Mouse (Mus musculus) heart, embryonic 15.5 days (tissue): ENCODE results near the gene Tox4. TPM values are rescaled to one million over a fixed set of nuclear protein-coding genes. Genes with fewer than 3 reads are reported as not detected.
A peak's percentile ranks its signal among the peaks of the same experiment; 100 is the strongest.
"Not testable (repeated sequence)": the region's sequence is repeated elsewhere in the genome, so short reads cannot be mapped to it uniquely, and the experiment has no call there.

Experiments used
- ATAC-seq: fragments of 200-750 bp; cut with Nextera tagmentation; replicated peaks from 2 replicates; pipeline ENCODE4 v1.8.0; 2017; ENCODE audit warnings: low read depth, moderate TSS enrichment; ENCODE audit not compliant: insufficient number of reproducible peaks, insufficient read depth, low FRiP score
- H3K27ac ChIP-seq: fragments of 300-500 bp; sonication (generic); 2 replicates; pipeline ENCODE4 v1.5.1; 2015; ENCODE audit warnings: mild to moderate bottlenecking, inconsistent platforms
- H3K27me3 ChIP-seq: fragments of 300-500 bp; sonication (generic); 2 replicates; pipeline ENCODE4 v1.6.1; 2015; ENCODE audit warnings: inconsistent platforms
- H3K36me3 ChIP-seq: fragments of 300-500 bp; sonication (generic); 2 replicates; pipeline ENCODE4 v1.6.1; 2015; ENCODE audit warnings: mild to moderate bottlenecking, inconsistent platforms
- H3K4me1 ChIP-seq: fragments of 300-500 bp; sonication (generic); replicated peaks from 2 replicates; pipeline ENCODE4 v1.6.1; 2015; ENCODE audit warnings: inconsistent platforms
- H3K4me2 ChIP-seq: fragments of 300-500 bp; sonication (generic); 2 replicates; pipeline ENCODE4 v1.6.1; 2015; ENCODE audit warnings: inconsistent platforms, mild to moderate bottlenecking, moderate library complexity
- H3K4me3 ChIP-seq: fragments of 300-500 bp; sonication (generic); 2 replicates; pipeline ENCODE4 v1.5.1; 2015; ENCODE audit warnings: mild to moderate bottlenecking, inconsistent platforms
- H3K9ac ChIP-seq: fragments of 300-500 bp; sonication (generic); 2 replicates; pipeline ENCODE4 v1.6.1; 2015; ENCODE audit warnings: mild to moderate bottlenecking, inconsistent platforms
- H3K9me3 ChIP-seq: fragments of 300-500 bp; sonication (generic); replicated peaks from 2 replicates; pipeline ENCODE4 v1.6.1; 2016; ENCODE audit warnings: inconsistent platforms
- WGBS: fragments of 180-500 bp; shearing (Covaris S2); methylation state at CpG from one replicate; pipeline ENCODE4 v1.1.7; 2015; ENCODE audit warnings: mixed read lengths; 5-methylcytosine and 5-hydroxymethylcytosine counted together
- polyA plus RNA-seq: library from polyadenylated mRNA; unstranded; fragments of >200 nt; fragmentation: Nextera tagmentation; extraction: Ambion mirVana; gene quantifications from 2 replicates; pipeline ENCODE4 v1.2.1, GENCODE M21; 2015

Tox4 gene
- polyA plus RNA-seq, 1 experiment from 2014 or later: 29.3 TPM

DNA sequence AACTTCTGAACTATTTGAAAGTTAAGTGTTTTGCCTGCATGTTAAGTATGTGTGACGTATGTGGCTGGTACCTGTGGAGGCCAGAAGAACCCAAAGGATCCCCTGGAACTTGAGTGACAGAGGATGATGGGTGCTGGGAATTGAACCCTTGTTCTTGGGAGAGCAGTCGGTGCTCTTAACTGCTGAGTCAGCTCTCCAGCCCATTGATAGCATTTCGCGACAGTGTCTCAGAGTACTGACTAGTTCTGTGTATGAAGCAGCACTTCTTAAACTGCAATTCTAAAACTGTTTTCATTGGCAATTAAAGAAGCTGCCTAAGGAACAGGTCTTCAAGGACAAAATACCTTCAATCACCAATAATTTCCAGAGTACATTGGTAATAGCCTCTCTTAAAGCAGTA lies 1.7 kb upstream of the Tox4 start:
- no peaks in the 10 kb centered on the region for H3K9me3 ChIP-seq
- H3K27ac ChIP-seq: no peak overlapping the region
- no peak for ATAC-seq
- no peak overlapping the region for H3K9ac ChIP-seq
- 81% methylated on average over 4 of the region's 4 CpGs for WGBS
- peaks cover 11% of the 10 kb centered on the region for H3K4me1 ChIP-seq
- H3K36me3 ChIP-seq: peaks cover 16% of the 10 kb centered on the region
- no peak overlapping the region for H3K4me3 ChIP-seq
- H3K4me2 ChIP-seq: no peak overlapping the region
- H3K27me3 ChIP-seq: no peaks in the 10 kb centered on the region

DNA sequence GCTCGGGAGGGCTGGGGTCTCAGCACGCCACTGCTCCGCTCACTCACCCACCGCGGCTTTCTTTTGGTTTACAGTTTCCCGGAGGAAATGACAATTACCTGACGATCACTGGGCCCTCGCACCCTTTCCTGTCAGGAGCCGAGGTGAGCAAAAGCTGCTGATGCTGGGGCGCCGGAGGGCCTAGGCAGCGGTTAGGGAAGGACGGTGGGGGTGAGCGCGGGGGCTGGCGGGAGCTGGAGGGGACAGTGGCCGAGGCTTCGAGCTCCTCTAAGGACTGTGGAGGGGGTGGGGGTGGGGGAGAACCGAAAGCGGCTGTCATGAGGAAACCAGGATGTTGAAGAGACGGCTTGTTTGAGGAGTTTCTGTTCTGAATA lies 788 bp downstream of the Tox4 start:
- under 1% methylated on average over 21 of the region's 21 CpGs for WGBS
- H3K36me3 ChIP-seq: peaks cover 8% of the 10 kb centered on the region
- H3K9ac ChIP-seq: peak overlapping the region; percentile 85
- H3K27me3 ChIP-seq: no peaks in the 10 kb centered on the region
- peak overlapping the region; percentile 90 for H3K27ac ChIP-seq
- H3K4me2 ChIP-seq: peak overlapping the region; percentile 75
- peaks cover 11% of the 10 kb centered on the region for H3K4me1 ChIP-seq
- ATAC-seq: no peak; the same call in 1 of the 2 replicates
- no peaks in the 10 kb centered on the region for H3K9me3 ChIP-seq
- H3K4me3 ChIP-seq: peak overlapping the region; percentile 96

DNA sequence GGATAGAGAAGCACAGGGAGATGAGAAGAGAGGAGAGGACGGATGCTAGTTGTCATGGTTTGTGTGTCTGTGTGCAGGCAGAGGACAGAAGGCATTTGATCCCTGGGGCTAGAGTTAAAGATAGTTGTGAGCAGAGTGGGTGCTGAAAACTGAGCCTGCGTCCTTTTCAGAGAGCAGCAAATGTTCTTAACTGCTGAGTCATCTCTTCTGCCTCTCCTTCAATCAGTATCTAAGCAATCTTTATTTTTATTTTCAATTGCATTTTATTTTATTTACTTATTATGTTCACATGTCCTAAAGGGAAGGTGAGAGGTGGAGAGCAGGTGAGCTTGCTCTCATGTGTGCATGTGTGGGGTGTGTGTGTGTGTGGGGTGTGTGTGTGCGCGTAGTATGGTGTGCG lies 4.7 kb downstream of the Tox4 start:
- no peak overlapping the region for H3K4me3 ChIP-seq
- H3K9me3 ChIP-seq: no peaks in the 10 kb centered on the region
- H3K27me3 ChIP-seq: no peaks in the 10 kb centered on the region
- no peak overlapping the region for H3K9ac ChIP-seq
- no peak for ATAC-seq
- H3K4me1 ChIP-seq: peaks cover 7% of the 10 kb centered on the region
- no peak overlapping the region for H3K27ac ChIP-seq
- no peak overlapping the region for H3K4me2 ChIP-seq
- 88% methylated on average over 5 of the region's 5 CpGs for WGBS
- peaks cover 27% of the 10 kb centered on the region for H3K36me3 ChIP-seq

DNA sequence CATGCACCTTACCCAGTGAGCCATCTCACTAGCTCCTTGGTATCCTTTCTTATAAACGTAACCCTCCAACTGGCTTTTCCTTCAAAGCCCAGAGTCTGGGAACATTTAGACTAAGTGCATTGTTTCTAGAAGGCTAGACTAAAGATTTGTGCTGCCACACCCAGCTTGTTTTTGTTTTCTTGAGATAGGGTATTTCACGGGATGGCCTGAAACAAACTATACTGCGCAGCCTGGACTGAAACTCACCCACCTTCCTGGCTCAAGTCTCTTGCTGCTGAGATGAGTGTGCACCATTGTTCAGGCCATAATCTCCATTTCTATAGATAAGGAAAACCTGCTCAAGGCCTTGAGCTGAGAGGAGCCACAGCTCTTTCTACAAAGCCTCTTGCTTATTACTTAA lies 5.2 kb downstream of the Tox4 start:
- Histone ChIP-seq H3K9me3 (no peaks in the 10 kb centered on the region), H3K27ac (no peak overlapping the region), H3K27me3 (no peaks in the 10 kb centered on the region), H3K4me2 (no peak overlapping the region), H3K4me1 (peaks cover 7% of the 10 kb centered on the region), H3K4me3 (no peak overlapping the region), H3K36me3 (peaks cover 30% of the 10 kb centered on the region), H3K9ac (no peak overlapping the region)
- WGBS: 80% methylated on average over 3 of the region's 3 CpGs
- no peak for ATAC-seq

DNA sequence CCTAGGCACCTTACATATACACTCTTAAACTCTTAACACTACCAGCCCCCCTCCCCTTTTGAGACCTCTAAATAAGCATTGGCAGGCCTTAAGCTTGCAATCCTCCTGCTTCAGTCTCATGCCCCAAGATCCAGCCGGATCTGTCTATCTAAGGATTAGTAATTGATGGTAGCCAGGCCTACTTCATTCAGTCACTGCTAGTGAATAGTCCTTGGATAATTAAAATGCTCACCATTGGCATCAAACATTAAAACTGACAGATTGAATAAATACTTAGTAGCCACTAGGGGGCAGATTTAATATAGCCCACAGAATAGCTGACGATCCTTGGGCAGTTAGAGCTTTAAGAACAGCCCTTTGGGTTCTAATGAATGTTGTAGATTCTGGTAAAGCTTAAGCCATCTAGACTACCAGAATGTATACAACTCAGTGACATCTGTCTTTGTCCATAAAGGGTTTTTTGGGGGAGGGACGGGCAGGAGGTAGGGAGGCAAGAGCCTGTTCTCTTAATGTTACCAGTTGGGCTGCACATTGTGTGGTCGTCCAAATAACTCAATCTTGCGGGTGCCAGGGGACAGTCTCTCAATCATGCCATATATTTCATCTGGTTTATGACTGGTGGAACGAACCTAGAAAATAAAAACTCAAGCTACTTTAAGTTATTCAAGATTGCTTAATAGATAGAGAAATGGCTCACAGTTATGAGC lies 16.8 kb downstream of the Tox4 start:
- Histone ChIP-seq H3K36me3 (peaks cover 86% of the 10 kb centered on the region), H3K4me2 (no peak overlapping the region), H3K4me3 (no peak overlapping the region), H3K4me1 (no peaks in the 10 kb centered on the region), H3K9ac (no peak overlapping the region), H3K27ac (no peak overlapping the region), H3K27me3 (no peaks in the 10 kb centered on the region), H3K9me3 (no peaks in the 10 kb centered on the region)
- 66% methylated on average over 6 of the region's 6 CpGs for WGBS
- no peak for ATAC-seq

DNA sequence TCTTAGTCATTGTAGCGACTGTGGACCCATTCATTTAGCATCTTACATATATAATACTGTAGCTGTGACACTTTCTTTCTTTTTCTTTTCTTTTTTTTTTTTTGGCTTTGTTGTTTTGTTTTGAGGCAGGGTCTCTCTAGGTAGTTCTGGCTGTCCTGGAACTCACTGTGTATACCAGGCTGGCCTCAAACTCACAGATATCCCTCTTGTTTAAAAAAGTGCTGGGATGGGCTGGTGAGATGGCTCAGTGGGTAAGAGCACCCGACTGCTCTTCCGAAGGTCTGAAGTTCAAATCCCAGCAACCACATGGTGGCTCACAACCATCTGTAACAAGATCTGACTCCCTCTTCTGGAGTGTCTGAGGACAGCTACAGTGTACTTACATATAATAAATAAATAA lies 24.6 kb downstream of the Tox4 start:
- not testable (repeated sequence) for H3K27ac ChIP-seq, H3K9ac ChIP-seq, H3K9me3 ChIP-seq, H3K27me3 ChIP-seq, H3K4me2 ChIP-seq, H3K4me3 ChIP-seq, H3K4me1 ChIP-seq, ATAC-seq
- WGBS: 95% methylated on average over 3 of the region's 3 CpGs
- peaks cover 17% of the 10 kb centered on the region for H3K36me3 ChIP-seq

DNA sequence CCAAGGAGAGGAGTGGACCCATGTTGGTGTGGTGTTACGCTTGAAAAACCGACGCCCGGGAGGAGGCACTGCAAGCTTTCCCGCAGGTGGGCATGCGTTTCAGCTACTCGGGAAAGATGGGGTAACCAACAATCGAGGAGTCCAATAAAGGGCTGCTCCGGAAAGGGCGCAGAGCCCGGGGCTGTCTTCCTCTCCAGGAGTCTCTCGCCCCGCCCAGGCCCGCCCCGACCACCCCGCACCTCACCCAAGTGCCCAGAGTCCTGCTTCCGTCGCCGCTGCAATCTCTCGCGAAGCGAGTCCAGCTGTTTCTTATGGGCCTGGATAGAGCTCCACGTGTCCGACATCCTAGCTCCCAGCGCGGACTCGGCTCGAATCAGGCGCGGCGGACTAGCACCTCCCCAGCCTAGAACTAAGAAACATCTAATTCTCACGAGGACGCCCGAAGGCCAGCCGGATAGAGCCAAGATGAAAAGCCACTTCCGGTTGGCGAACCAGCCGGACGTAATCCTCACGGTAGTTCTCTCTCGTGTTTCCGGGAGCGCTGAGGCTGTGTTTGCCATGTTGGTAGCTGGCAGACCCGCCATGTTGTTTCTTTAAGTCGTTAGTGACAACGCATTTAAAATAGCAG lies 25.8 kb downstream of the Tox4 start, which contains the start of gene Mettl3:
TSS of gene Mettl3 (minus strand) at position 485 of the 628 bp plus-strand sequence.
- WGBS: under 1% methylated on average over 46 of the region's 46 CpGs
- Histone ChIP-seq H3K9me3 (no peaks in the 10 kb centered on the region), H3K4me1 (peaks cover 4% of the 10 kb centered on the region), H3K4me2 (peak within 1 kb of the TSS; percentile 69), H3K27ac (peak within 1 kb of the TSS; percentile 90), H3K27me3 (no peaks in the 10 kb centered on the region), H3K4me3 (peak within 1 kb of the TSS; percentile 69), H3K9ac (peak within 1 kb of the TSS; percentile 64), H3K36me3 (peaks cover 7% of the 10 kb centered on the region)
- ATAC-seq: peak; percentile 93

DNA sequence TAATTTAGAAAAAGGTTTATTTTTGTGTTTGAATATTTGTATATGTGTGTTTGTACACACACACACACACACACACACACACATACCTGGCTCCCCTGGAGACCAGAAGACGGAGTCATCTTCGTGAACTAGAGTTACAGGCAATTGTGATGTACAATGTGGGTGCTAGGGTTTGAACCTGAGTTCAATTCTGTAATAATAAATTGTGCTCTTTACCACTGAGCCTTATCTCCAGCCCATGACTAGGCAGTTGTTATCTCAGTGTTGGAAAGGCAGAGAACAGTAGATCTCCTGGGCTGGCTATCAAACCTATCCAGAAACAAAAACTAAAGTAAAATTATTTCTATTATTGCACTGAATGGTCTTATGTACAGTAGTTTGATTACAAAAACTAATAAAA lies 27.2 kb downstream of the Tox4 start:
- H3K4me1 ChIP-seq: peaks cover 4% of the 10 kb centered on the region
- H3K27ac ChIP-seq: no peak overlapping the region
- no peak overlapping the region for H3K9ac ChIP-seq
- no peak for ATAC-seq
- no peaks in the 10 kb centered on the region for H3K27me3 ChIP-seq
- H3K4me3 ChIP-seq: no peak overlapping the region
- H3K36me3 ChIP-seq: peaks cover 4% of the 10 kb centered on the region; the same call in 1 of the 2 replicates
- no peak overlapping the region for H3K4me2 ChIP-seq
- 95% methylated on average over 2 of the region's 2 CpGs for WGBS
- H3K9me3 ChIP-seq: no peaks in the 10 kb centered on the region

DNA sequence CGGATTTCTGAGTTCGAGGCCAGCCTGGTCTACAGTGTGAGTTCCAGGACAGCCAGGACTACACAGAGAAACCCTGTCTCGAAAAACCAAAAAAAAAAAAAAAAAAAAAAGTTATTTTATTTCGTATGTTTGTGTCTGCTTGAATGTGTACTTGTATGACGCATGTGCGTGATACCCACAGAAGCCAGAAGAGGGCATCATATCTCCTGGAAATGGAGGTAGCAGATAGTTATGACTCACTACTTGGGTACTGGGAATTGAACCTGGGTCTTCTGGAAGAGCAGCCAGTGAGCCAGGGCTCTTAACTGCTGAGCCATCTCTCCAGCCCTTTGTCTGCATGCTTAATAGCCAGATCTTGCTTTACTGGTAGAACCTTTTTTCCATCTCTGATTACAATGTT lies 31.4 kb downstream of the Tox4 start:
- not testable (repeated sequence) for H3K9me3 ChIP-seq, H3K27me3 ChIP-seq, H3K4me2 ChIP-seq, H3K27ac ChIP-seq, ATAC-seq, H3K9ac ChIP-seq, H3K4me3 ChIP-seq
- peaks cover 31% of the 10 kb centered on the region for H3K36me3 ChIP-seq
- peaks cover 20% of the 10 kb centered on the region for H3K4me1 ChIP-seq
- WGBS: 89% methylated on average over 6 of the region's 6 CpGs

DNA sequence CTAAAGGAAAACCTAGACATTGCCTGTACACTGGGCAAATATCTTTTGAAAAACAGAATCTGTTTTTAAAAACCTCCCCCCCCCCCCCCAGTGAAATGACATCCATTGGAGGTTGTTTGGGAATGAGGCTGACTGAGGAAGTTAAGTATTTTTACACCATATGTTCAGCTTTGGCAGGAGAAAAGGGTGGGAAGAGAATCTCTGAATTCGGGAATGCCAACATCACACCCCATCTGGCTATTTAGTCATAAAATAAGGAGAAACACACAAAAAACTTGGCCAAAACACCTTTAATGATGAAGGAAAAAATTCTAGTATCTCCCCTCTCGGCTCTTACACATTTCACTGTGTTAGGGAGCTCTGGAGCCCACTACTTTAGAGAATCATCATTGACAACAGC lies 32.0 kb downstream of the Tox4 start:
- Histone ChIP-seq H3K36me3 (peaks cover 31% of the 10 kb centered on the region), H3K27me3 (no peaks in the 10 kb centered on the region), H3K4me1 (peaks cover 21% of the 10 kb centered on the region), H3K9me3 (no peaks in the 10 kb centered on the region), H3K27ac (no peak overlapping the region), H3K9ac (no peak overlapping the region), H3K4me2 (no peak overlapping the region), H3K4me3 (no peak overlapping the region)
- no peak for ATAC-seq
- WGBS: 90% methylated on average over 2 of the region's 2 CpGs

DNA sequence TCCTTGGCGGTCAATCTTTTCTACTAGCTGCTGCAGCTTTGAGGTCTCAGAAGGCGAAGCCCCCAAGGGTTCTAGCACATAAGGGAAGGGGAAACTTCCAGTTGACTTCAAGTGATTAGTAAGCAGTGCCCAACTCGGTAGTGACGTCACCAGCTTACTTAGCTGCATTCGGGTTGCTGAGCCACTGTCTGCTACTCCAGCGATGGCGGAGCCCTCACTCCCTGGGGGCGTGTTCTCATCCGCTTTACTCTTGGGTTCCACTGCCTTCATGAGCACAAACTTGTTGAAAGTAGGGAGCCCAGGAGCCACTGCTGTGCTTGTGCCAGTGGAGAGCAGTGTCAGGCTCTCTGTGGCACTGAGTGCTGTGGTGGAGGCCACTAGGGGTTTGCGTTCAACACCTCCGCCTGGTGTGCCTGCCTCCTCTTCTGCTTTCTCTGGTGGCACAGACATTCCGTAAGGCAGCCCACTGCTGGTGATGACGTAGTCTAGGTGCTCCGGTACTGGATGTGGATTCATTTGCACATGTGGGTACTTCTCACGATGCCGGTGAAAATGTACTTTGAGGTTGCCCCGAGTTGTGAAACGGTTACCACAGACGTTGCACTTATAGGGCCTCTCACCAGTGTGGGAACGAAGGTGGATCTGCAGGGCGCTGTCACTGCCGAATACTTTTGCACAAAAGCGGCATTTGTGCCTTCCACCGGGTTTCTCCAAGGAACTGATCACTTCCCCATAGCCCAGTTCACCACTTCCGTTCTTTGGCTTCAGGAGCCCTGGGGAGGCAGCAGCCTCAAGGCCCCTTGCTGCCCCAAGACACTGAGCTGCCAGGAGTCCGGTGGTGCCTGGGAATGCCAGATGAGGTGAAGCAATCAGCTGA lies 35.2 kb downstream of the Tox4 start:
- Histone ChIP-seq H3K9ac (no peak overlapping the region), H3K9me3 (no peaks in the 10 kb centered on the region), H3K36me3 (peaks cover 31% of the 10 kb centered on the region), H3K4me1 (peaks cover 24% of the 10 kb centered on the region), H3K4me2 (peak overlapping the region; percentile 78), H3K4me3 (peak overlapping the region; percentile 93; the same call in 1 of the 2 replicates), H3K27me3 (no peaks in the 10 kb centered on the region), H3K27ac (no peak overlapping the region)
- 80% methylated on average over 26 of the region's 26 CpGs for WGBS
- no peak for ATAC-seq
